Mouse (Mus musculus): Measurements from ENCODE around the gene Mab21l1.

DNA sequence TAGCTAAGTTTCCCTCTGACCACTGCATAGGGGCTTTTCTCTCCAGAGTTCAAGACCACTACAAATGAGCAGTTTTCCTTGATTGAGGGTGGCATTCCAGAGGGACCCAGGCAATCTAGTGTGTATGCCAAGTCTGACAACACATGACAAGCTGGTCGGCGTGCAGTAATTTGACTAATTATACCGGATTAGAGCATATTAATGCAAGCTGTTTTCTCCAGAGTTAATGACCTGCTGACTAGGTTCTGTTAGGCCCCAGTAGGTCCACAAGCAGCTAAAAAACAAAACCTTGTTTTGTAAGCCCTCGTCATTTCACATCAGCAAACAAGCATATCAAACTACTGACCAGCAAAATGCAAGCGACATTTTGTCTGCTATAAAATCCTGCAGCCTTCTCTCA is 30.9 kb upstream of the Mab21l1 start:
- TF ChIP-seq POLR2A (IDR thresholded peaks at IDR 0.05; ENCODE audit: low read depth, low read length) = no peak
- TF ChIP-seq CTCF (IDR thresholded peaks at IDR 0.05; ENCODE audit: borderline replicate concordance, insufficient read depth, low read length) = no peak
